Mouse (Mus musculus): ENCODE measurements around the gene Cnr1. TPM values are rescaled to one million over a fixed set of nuclear protein-coding genes. Genes with fewer than 3 reads are reported as not detected.

Gene Cnr1
- not detected in 4 replicates for total RNA-seq (2023; ENCODE audit: inconsistent age)

DNA sequence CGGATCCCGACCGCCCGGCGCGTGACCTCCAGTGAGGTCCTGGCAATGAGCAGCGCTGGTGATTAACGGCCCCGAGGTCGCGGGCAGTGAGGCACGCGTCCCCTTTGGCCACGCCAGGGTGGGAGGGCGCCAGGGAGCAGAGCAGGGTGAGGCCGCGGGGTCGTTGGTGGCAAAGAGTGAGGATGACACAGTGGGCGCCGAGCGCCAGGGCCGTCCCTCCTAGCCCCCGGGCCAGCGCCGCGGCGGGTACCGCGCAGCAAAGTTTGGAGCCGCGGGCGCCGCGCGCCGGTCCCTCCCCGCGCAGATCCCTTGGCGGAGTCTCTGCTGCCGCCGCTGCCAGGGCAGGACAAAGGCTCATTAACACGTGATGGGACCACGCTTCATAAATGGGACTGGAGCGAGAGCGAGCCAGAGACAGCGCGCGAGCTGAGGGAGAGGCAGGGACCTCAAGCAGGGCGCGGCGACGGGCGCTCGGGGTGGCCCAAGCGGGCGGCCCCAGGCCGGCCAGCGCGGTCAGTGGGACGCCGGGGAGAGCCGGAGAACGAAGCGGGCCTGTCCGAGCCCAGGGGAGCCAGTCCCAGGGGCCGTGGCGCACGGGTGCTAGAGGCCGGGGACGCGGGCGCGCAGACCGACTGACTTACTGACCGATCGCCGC lies at the start of gene Cnr1:
Gene Cnr1 (plus strand): TSS at position 360 of the 655 bp plus-strand sequence.

Other genes starting within 250 kb of the Cnr1 start
- not detected in 4 replicates for gene Spaca1, start 125.6 kb downstream of the Cnr1 start, total RNA-seq (2023; ENCODE audit: inconsistent age)

Data from B cell, adult (primary cell).